Mouse (Mus musculus): ENCODE results near the gene Tmed4.
A peak's percentile ranks its signal among the peaks of the same experiment; 100 is the strongest.
"Not testable (repeated sequence)": the region's sequence is repeated elsewhere in the genome, so short reads cannot be mapped to it uniquely, and the experiment has no call there.

Tmed4 gene

DNA sequence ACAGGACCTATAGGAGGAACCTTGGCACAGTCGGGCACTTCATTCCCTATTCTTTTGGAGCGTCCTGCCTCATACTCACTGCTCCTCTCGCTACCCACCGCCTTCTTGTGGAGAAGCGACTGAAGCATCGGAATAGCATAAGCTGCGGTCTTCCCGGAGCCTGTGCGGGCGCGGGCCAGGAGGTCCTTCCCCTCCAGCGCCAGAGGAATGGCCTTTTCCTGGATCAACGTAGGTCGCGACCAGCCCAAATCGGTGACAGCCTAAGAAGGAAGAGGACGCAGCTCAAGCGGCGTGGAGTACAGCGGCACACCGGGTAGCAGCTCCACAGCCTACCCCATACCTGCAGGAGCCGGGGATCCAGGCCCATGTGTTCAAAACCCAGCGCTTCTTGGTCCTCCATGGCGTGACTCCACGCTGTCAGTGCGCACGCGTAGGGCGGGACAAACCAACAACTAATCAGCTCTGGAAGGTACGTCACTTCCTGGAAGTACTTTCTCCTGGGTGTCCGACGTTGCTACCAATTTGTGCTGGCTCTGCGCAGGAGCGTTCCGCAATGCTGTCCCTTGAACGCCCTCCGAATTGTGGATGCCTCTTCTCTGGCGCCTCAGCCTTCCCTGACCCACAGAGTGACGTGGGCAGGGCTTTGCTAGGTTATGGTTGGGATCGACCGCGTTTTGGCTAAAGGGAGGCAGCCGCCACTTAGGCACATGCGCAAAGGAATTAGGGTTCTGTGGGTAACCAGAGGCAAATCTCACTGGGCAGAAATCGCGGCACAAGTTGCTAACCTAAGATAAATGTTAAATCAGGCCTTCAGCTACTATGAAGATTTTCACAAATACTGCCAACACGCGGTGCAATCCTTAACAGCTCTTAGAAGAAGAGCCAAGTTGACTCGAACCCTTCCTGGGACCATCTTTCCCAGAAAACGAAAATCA lies 7.1 kb downstream of the Tmed4 start, which contains the start of gene Ddx56:
Gene Ddx56, minus strand, starts transcription at position 453 of the 935 bp plus-strand sequence.
- DNase-seq: peak; percentile 98

- no peak for DNase-seq
Measured at GRCm38 (mm10) chr11:6266621-6267020, 8.0 kb downstream of the Tmed4 start.

DNA sequence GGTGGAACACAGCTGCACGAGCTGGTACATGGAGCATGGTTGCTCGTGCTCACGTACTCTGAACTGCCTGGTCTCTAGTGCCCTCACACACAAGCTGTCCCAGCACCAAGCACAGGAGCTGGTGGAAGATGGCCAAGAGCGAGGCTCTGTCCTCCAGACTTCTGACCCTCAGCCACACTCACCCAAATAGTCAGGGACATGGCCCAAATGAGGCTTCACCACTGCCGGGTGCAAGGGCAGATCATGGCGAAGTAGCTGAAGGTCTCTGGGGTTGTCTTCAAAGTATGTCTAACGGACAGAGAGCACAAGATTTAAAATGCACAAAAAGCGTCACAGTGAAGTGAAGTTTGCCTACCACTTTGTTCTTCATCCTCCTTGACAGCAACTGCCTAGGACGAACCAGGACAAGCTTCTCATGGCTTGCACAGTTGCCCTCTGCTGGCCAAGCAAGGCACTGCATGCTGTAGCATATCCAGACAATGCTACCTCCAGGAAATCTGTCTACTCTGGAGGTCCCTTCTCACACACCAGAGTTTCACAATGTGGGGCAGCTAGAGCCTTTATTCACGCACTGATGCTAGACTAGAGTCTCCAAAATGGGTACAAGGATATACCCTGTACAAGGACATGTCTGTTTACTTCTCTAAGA lies 13.1 kb downstream of the Tmed4 start:
- DNase-seq: peak; percentile 82

GRCm38 (mm10) chr11:6259413-6259812 lies 15.3 kb downstream of the Tmed4 start:
- no peak for DNase-seq

DNA sequence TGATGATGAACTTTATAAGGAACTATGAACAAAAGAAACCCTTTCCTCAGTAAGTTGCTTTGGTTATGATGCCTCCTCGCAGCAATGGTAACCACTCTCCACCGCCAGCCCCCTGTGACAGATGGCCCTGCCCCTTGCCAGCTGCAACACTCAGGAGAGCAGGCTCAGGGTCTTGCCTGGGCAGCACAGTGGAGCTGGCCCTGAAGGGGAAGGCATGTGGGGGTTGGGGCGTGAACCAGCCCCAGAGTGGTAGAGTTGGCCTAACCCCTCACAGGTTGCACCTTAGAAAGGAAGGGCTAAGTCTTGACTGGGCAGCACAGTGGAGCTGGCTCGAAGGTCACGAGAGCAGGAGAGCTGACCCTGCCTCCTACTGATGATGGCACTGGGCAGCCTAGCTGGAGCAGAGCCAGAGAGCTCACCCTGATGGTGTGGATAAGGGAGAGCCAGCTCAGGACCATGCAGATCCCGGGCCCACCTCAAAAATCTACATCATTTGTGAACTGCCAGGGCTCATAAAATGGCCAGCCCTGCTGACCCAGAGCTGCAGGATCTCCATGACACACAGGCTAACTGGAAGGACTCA lies 18.1 kb downstream of the Tmed4 start:
- DNase-seq: no peak

GRCm38 (mm10) chr11:6254602-6255001 lies 20.1 kb downstream of the Tmed4 start:
- not testable (repeated sequence) for DNase-seq

- no peak for DNase-seq
Measured at GRCm38 (mm10) chr11:6252824-6253223, 21.8 kb downstream of the Tmed4 start.

GRCm38 (mm10) chr11:6252248-6252647 lies 22.4 kb downstream of the Tmed4 start:
- no peak for DNase-seq

DNA sequence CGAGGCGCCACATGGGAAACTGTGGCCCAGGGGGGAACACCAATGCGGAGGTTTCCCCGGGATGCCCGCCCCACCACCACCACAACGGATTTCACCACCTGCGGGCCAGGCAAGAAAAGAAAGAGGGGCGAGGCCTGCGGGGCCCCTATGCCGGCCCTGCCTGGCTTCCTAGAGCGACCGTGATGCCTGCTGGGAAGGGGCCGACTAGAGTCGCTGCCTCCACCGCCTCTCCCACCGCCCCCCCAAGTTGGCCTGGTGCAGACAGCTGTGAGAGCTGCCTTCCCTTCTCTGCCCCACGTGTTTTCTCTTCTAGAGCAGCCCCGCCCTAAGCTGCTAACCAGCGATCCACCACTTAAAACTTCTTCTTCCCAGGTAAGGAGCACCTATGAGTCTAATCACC lies 30.0 kb downstream of the Tmed4 start:
- no peak for DNase-seq

GRCm38 (mm10) chr11:6233025-6233424 lies 41.6 kb downstream of the Tmed4 start:
- no peak for DNase-seq

- DNase-seq: no peak
Measured at GRCm38 (mm10) chr11:6230012-6230411, 44.7 kb downstream of the Tmed4 start, which contains the start of gene Npc1l1. TSS of gene Npc1l1 (minus strand) at chr11:6230143.

- no peak for DNase-seq
Measured at GRCm38 (mm10) chr11:6224541-6225229, 50.0 kb downstream of the Tmed4 start.

GRCm38 (mm10) chr11:6222187-6222586 lies 52.5 kb downstream of the Tmed4 start:
- DNase-seq: no peak

Measured in retina, postnatal 1 day (tissue).